Mouse (Mus musculus): ENCODE data around the gene Lrrc29.

DNA sequence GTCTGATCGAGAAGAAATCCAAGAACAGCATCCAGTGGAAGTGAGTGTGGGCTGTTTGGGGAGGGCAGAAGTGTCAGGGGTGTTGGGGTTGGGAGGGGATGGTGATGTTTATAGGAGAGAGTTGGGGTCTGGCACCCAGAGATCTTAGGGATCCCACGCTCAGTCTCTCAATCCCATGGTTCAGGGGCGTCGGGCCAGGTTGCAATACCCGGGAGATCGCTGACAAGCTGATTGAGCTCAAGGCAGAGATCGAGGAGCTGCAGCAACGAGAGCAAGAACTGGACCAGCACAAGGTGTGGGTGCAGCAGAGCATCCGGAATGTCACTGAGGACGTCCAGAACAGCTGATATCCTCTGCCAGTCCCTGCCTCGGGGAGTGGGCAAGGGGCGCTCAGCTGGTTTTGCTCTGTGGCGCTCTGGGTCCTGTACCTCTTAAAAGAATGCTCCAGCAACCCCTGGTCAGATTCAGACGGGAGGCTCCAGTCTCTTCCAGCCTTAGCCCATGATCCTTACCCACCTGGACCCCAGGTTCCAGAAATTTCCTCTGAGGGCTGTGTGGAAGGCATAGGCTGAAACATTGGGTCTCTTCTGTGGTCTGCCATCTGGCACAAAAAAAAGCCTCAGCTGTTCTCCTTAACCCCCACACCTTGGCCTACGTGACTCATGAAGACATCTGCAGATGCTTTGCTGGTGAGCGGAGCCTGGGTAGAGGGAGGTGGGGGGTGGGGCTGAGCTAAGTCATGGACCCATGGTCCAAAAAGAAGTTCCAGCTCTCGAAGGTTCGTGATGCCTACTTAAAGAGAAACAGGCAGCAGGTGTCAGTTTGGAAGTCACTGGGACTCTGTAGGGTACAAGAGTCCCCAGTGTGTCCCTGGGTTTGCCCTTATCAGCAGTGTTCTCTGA, 27.5 kb downstream of the Lrrc29 start:
- TF ChIP-seq CTCF (IDR thresholded peaks at IDR 0.05; ENCODE audit: borderline replicate concordance, insufficient read depth, low read length) (no peak), POLR2A (IDR thresholded peaks at IDR 0.05; ENCODE audit: low read depth, low read length) (no peak)

Data from embryonic fibroblast, embryonic 13.5 days (primary cell).